Mouse (Mus musculus) lung, adult 2 months (tissue): ENCODE data around the gene Abcc10. TPM values are rescaled to one million over a fixed set of nuclear protein-coding genes. Genes with fewer than 3 reads are reported as not detected.

Experiments
- DNase-seq: peaks from one replicate; pipeline ENCODE4 v3.0.0; 2022
- H3K4me1 ChIP-seq: fragments of 200-500 bp; 2 replicates; pipeline ENCODE4 v1.6.1; 2011; ENCODE audit warnings: low read length; ENCODE audit not compliant: control insufficient read depth, insufficient read depth
- H3K4me3 ChIP-seq: fragments of 200-500 bp; replicated peaks from 2 replicates; pipeline ENCODE3; 2011; ENCODE audit warnings: low read depth, mild to moderate bottlenecking, control low read depth, low read length; ENCODE audit errors: extremely low read depth
- CTCF ChIP-seq: fragments of 200-500 bp; IDR thresholded peaks from 2 replicates; pipeline ENCODE4 v1.5.1; 2011; ENCODE audit warnings: mild to moderate bottlenecking, low read length, control low read depth; ENCODE audit not compliant: insufficient read depth
- POLR2A ChIP-seq: fragments of 200-500 bp; IDR thresholded peaks from 2 replicates; pipeline ENCODE4 v1.6.1; 2011; ENCODE audit warnings: low read depth, mild to moderate bottlenecking, control low read depth, low read length, borderline replicate concordance; ENCODE audit errors: extremely low read depth
- WGBS: fragments of 180-500 bp; shearing (Covaris S2); methylation state at CpG from one replicate; pipeline ENCODE4 v1.1.7; 2018; 5-methylcytosine and 5-hydroxymethylcytosine counted together
- polyA plus RNA-seq: library from polyadenylated mRNA; depleted of rRNA; stranded (reverse); fragments of >200 nt; gene quantifications from 2 replicates; pipeline ENCODE4 v1.2.3, GENCODE M21; 2012

Abcc10 gene
- polyA plus RNA-seq, 1 experiment = 13.1 TPM

- Histone ChIP-seq H3K4me1 (no peaks in the 10 kb centered on the region), H3K4me3 (no peak overlapping the region)
- no peak for TF ChIP-seq CTCF
- no peak for TF ChIP-seq POLR2A
- DNase-seq = no peak
- 86% methylated on average over 10 of the region's 10 CpGs for WGBS
Measured at GRCm38 (mm10) chr17:46315813-46316212, 12.3 kb downstream of the Abcc10 start.

GRCm38 (mm10) chr17:46313135-46313715 is 14.9 kb downstream of the Abcc10 start:
- 85% methylated on average over 9 of the region's 9 CpGs for WGBS
- Histone ChIP-seq H3K4me1 (no peaks in the 10 kb centered on the region), H3K4me3 (no peak overlapping the region)
- no peak for TF ChIP-seq CTCF
- no peak for TF ChIP-seq POLR2A
- no peak for DNase-seq

- TF ChIP-seq CTCF = no peak
- H3K4me1 ChIP-seq = no peaks in the 10 kb centered on the region
- DNase-seq = no peak
- no peak overlapping the region for H3K4me3 ChIP-seq
- 87% methylated on average over 10 of the region's 10 CpGs for WGBS
Measured at GRCm38 (mm10) chr17:46310515-46310914, 17.6 kb downstream of the Abcc10 start.

DNA sequence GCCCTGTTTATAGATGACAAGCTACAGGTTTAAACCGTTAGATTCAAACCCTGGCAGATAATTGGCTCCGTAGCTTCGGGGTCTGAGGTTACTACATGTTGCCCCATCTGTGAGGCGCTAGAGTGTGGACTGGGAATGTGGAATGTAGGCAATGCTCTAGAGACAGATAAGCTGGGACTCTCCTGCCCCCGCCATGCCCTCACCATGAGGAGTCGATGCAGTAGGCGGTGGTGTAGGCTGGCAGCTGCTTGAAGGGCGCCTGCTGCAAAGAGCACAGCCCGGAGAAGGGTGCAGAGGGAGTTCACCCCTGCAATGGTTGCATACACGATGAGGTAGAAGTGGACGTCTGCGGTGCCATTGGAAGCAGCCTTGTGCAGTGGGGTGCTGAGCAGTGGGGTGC is 18.3 kb downstream of the Abcc10 start:
- no peaks in the 10 kb centered on the region for H3K4me1 ChIP-seq
- no peak for DNase-seq
- 65% methylated on average over 12 of the region's 12 CpGs for WGBS
- TF ChIP-seq CTCF (no peak), POLR2A (no peak)
- H3K4me3 ChIP-seq = no peak overlapping the region

- WGBS = 89% methylated on average over 15 of the region's 15 CpGs
Measured at GRCm38 (mm10) chr17:46306956-46307355, 21.2 kb downstream of the Abcc10 start.

DNA sequence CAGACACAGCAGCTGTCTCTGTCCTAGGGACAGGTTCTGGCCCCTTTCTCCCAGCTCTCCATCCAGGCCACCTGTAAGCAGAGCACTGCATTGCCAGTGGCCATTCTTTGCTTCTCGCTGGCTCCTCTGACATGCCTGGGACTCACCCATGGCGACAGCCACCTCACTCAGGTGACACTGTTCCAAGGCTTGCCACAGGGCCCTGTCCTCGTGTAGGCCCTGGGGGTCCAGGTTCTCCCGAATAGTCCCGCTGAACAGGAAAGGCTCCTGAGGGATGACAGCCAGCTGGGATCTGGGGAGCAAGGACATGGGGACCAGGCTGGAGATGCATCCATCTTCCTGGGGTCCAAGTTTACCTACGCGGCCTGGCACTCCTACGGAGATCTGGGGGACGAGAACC is 24.0 kb downstream of the Abcc10 start:
- WGBS = 92% methylated on average over 9 of the region's 9 CpGs
- TF ChIP-seq POLR2A (no peak), CTCF (no peak)
- no peak overlapping the region for H3K4me3 ChIP-seq
- no peak for DNase-seq
- H3K4me1 ChIP-seq = no peaks in the 10 kb centered on the region

More at GRCm38 (mm10) chr17:46306956-46307355, 21.2 kb downstream of the Abcc10 start:
- H3K4me1 ChIP-seq = no peaks in the 10 kb centered on the region
- DNase-seq = no peak
- no peak for TF ChIP-seq POLR2A
- no peak for TF ChIP-seq CTCF
- no peak overlapping the region for H3K4me3 ChIP-seq

GRCm38 (mm10) chr17:46301892-46302291 is 26.3 kb downstream of the Abcc10 start:
- 71% methylated on average over 12 of the region's 12 CpGs for WGBS
- H3K4me1 ChIP-seq = peaks cover 5% of the 10 kb centered on the region; the same call in 1 of the 2 replicates
- TF ChIP-seq POLR2A (no peak), CTCF (no peak)
- no peak overlapping the region for H3K4me3 ChIP-seq
- DNase-seq = no peak

DNA sequence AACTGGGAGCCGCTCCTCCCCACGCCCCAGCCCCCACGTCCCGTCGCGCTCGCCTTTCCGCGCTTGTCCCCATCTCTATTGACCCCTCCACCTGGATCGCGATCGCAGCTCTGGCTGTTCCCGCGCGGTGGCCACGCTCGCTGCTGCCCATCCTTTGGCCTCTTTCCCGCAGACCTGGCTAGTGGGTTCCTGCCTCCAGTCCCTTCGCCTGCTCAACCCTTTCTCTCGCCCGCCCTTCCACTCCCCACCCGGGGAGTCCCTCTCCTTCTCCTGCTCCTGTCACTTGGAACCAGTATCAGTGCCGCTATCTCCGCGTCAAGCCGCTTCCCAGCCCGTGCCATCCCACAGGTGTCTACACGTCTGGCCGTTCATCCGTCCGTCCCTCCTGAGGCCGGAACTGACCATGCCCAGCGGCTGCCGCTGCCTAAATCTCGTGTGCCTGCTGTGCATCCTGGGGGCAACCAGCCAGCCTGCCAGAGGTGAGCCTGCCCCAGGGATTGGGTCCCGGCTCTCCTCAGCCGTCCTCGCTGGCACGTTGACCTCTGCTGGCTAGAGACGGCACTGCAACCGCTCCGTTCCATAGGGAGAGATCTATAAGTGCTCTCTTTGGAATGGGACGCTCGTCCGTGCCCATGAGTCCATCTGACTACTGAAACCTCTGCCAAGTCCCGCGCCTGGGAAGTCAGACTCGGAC is 29.8 kb downstream of the Abcc10 start:
- peak; percentile 88 for DNase-seq
- WGBS = 1% methylated on average over 47 of the region's 48 CpGs
- peak overlapping the region; percentile 19 for H3K4me3 ChIP-seq
- H3K4me1 ChIP-seq = peaks cover 5% of the 10 kb centered on the region; the same call in 1 of the 2 replicates
- TF ChIP-seq POLR2A (no peak), CTCF (peak; percentile 85)

- no peak for TF ChIP-seq CTCF
- no peak for TF ChIP-seq POLR2A
- peak within 1 kb of the TSS; percentile 46 for H3K4me3 ChIP-seq
- peaks cover 5% of the 10 kb centered on the region; the same call in 1 of the 2 replicates for H3K4me1 ChIP-seq
- WGBS = 1% methylated on average over 76 of the region's 86 CpGs
- DNase-seq = no peak
Measured at GRCm38 (mm10) chr17:46297364-46298219, 30.6 kb downstream of the Abcc10 start, which contains the start of gene Dlk2. Dlk2 (plus strand) TSS chr17:46297421.
